Mouse (Mus musculus): ENCODE measurements around the gene Rhox4e. TPM values are rescaled to one million over a fixed set of nuclear protein-coding genes. Genes with fewer than 3 reads are reported as not detected.
"Not testable (repeated sequence)": the region's sequence is repeated elsewhere in the genome, so short reads cannot be mapped to it uniquely, and the experiment has no call there.

The Rhox4e gene
- polyA plus RNA-seq (2012; rRNA removed) = not detected in 2 replicates

- H3K4me1 ChIP-seq (ENCODE audit: control insufficient read depth, insufficient read depth, low read length); H3K4me3 ChIP-seq (replicated peaks; ENCODE audit: extremely low read depth, low read depth, low read length); DNase-seq: not testable (repeated sequence)
- 97% methylated on average over 10 of the region's 18 CpGs for WGBS
Observed at GRCm38 (mm10) chrX:37557112-37557511, at the start of gene Rhox4e. Rhox4e (plus strand) TSS chrX:37557412.

- not testable (repeated sequence) for H3K4me1 ChIP-seq (ENCODE audit: control insufficient read depth, insufficient read depth, low read length); H3K4me3 ChIP-seq (replicated peaks; ENCODE audit: extremely low read depth, low read depth, low read length); DNase-seq
- 92% methylated on average over 17 of the region's 18 CpGs for WGBS
Observed at GRCm38 (mm10) chrX:37514059-37514458, 43.2 kb upstream of the Rhox4e start, which contains the start of gene Rhox4d. Rhox4d (plus strand) TSS chrX:37514359.

GRCm38 (mm10) chrX:37530152-37530551 is 27.1 kb upstream of the Rhox4e start, which contains the start of gene Rhox2e:
Rhox2e (plus strand) TSS chrX:37530452.
- not testable (repeated sequence) for H3K4me3 ChIP-seq (replicated peaks; ENCODE audit: extremely low read depth, low read depth, low read length); DNase-seq; H3K4me1 ChIP-seq (ENCODE audit: control insufficient read depth, insufficient read depth, low read length)
- 95% methylated on average over 3 of the region's 8 CpGs for WGBS

GRCm38 (mm10) chrX:37541719-37542118 is 15.5 kb upstream of the Rhox4e start, which contains the start of gene Rhox3e:
Rhox3e (plus strand) TSS chrX:37542019.
- 100% methylated on average over 1 of the region's 4 CpGs for WGBS
- not testable (repeated sequence) for H3K4me1 ChIP-seq (ENCODE audit: control insufficient read depth, insufficient read depth, low read length); H3K4me3 ChIP-seq (replicated peaks; ENCODE audit: extremely low read depth, low read depth, low read length); DNase-seq

- not testable (repeated sequence) for H3K4me1 ChIP-seq (ENCODE audit: control insufficient read depth, insufficient read depth, low read length); DNase-seq; H3K4me3 ChIP-seq (replicated peaks; ENCODE audit: extremely low read depth, low read depth, low read length)
- 88% methylated on average over 8 of the region's 8 CpGs for WGBS
Observed at GRCm38 (mm10) chrX:37571105-37571504, 13.9 kb downstream of the Rhox4e start, which contains the start of gene Rhox2f. Rhox2f (plus strand) TSS chrX:37571405.

- WGBS = 54% methylated on average over 2 of the region's 2 CpGs
- not testable (repeated sequence) for H3K4me1 ChIP-seq (ENCODE audit: control insufficient read depth, insufficient read depth, low read length); H3K4me3 ChIP-seq (replicated peaks; ENCODE audit: extremely low read depth, low read depth, low read length); DNase-seq
Observed at GRCm38 (mm10) chrX:37572638-37573037, 15.4 kb downstream of the Rhox4e start.

GRCm38 (mm10) chrX:37580692-37581091 is 23.5 kb downstream of the Rhox4e start, which contains the start of gene Rhox3f:
Rhox3f (plus strand) TSS chrX:37580992.
- not testable (repeated sequence) for H3K4me1 ChIP-seq (ENCODE audit: control insufficient read depth, insufficient read depth, low read length); DNase-seq; H3K4me3 ChIP-seq (replicated peaks; ENCODE audit: extremely low read depth, low read depth, low read length)

- not testable (repeated sequence) for H3K4me3 ChIP-seq (replicated peaks; ENCODE audit: extremely low read depth, low read depth, low read length); DNase-seq; H3K4me1 ChIP-seq (ENCODE audit: control insufficient read depth, insufficient read depth, low read length)
- 93% methylated on average over 18 of the region's 19 CpGs for WGBS
Observed at GRCm38 (mm10) chrX:37607604-37608003, 50.4 kb downstream of the Rhox4e start, which contains the start of gene Rhox4f. Rhox4f (minus strand) TSS chrX:37607704.

Other genes starting within 250 kb of the Rhox4e start
- gene Rhox3a2, start 177.4 kb upstream of the Rhox4e start, polyA plus RNA-seq (2012; rRNA removed) = not detected in 2 replicates
- not detected in 2 replicates for gene Rhox4a2, start 166.6 kb upstream of the Rhox4e start, polyA plus RNA-seq (2012; rRNA removed)
- gene Rhox2b, start 145.3 kb upstream of the Rhox4e start, polyA plus RNA-seq (2012; rRNA removed) = not detected in 2 replicates
- not detected in 2 replicates for gene Rhox4b, start 124.9 kb upstream of the Rhox4e start, polyA plus RNA-seq (2012; rRNA removed)
- not detected in 2 replicates for gene Rhox2c, start 103.7 kb upstream of the Rhox4e start, polyA plus RNA-seq (2012; rRNA removed)
- gene Rhox3c, start 98.8 kb upstream of the Rhox4e start, polyA plus RNA-seq (2012; rRNA removed) = not detected in 2 replicates
- gene Rhox4c, start 77.1 kb upstream of the Rhox4e start, polyA plus RNA-seq (2012; rRNA removed) = not detected in 2 replicates
- not detected in 2 replicates for gene Rhox2d, start 64.0 kb upstream of the Rhox4e start, polyA plus RNA-seq (2012; rRNA removed)
- not detected in 2 replicates for gene Rhox4d, start 43.1 kb upstream of the Rhox4e start, polyA plus RNA-seq (2012; rRNA removed)
- not detected in 2 replicates for gene Rhox2e, start 27.0 kb upstream of the Rhox4e start, polyA plus RNA-seq (2012; rRNA removed)
- not detected in 2 replicates for gene Rhox3e, start 15.4 kb upstream of the Rhox4e start, polyA plus RNA-seq (2012; rRNA removed)
- not detected in 2 replicates for gene Rhox2f, start 14.0 kb downstream of the Rhox4e start, polyA plus RNA-seq (2012; rRNA removed)
- not detected in 2 replicates for gene Rhox3f, start 23.6 kb downstream of the Rhox4e start, polyA plus RNA-seq (2012; rRNA removed)
- gene Rhox4f, start 50.3 kb downstream of the Rhox4e start, polyA plus RNA-seq (2012; rRNA removed) = not detected in 2 replicates
- not detected in 2 replicates for gene Rhox3g, start 71.2 kb downstream of the Rhox4e start, polyA plus RNA-seq (2012; rRNA removed)
- not detected in 2 replicates for gene Rhox2g, start 86.1 kb downstream of the Rhox4e start, polyA plus RNA-seq (2012; rRNA removed)
- gene Rhox4g, start 93.9 kb downstream of the Rhox4e start, polyA plus RNA-seq (2012; rRNA removed) = not detected in 2 replicates
- not detected in 2 replicates for gene Rhox3h, start 111.4 kb downstream of the Rhox4e start, polyA plus RNA-seq (2012; rRNA removed)
- gene Rhox2h, start 115.9 kb downstream of the Rhox4e start, polyA plus RNA-seq (2012; rRNA removed) = not detected in 2 replicates
- gene Rhox5, start 247.4 kb downstream of the Rhox4e start, polyA plus RNA-seq (2012; rRNA removed) = not detected in 2 replicates